Mouse (Mus musculus) ES-Bruce4 (cell line): ENCODE measurements at regions not wholly inside any gene's neighbourhood (a gene's known extent, or its start where the extent isn't known, plus 50 kb on each side); places are given as distances from the start of the nearest gene placed in this dataset.

ENCODE experiments used
- H3K27ac ChIP-seq: 2 replicates; pipeline ENCODE4 v1.5.1; 2012; ENCODE audit warnings: low read length, inconsistent platforms; ENCODE audit not compliant: insufficient read depth
- H3K27me3 ChIP-seq: 2 replicates; pipeline ENCODE4 v1.6.1; 2012; ENCODE audit warnings: mild to moderate bottlenecking, low read length, inconsistent platforms; ENCODE audit not compliant: control insufficient read depth, poor library complexity, insufficient read depth, severe bottlenecking
- H3K36me3 ChIP-seq: 2 replicates; pipeline ENCODE4 v1.6.1; 2012; ENCODE audit warnings: inconsistent platforms, mild to moderate bottlenecking, low read length, moderate library complexity; ENCODE audit not compliant: control insufficient read depth, poor library complexity, insufficient read depth, severe bottlenecking
- H3K4me1 ChIP-seq: one replicate; pipeline ENCODE4 v1.8.1; 2011; ENCODE audit warnings: low read length; ENCODE audit not compliant: control insufficient read depth, insufficient read depth
- H3K4me3 ChIP-seq: 2 replicates; pipeline ENCODE4 v1.5.1; 2011; ENCODE audit warnings: low read depth, mild to moderate bottlenecking, low read length
- H3K9ac ChIP-seq: 2 replicates; pipeline ENCODE4 v1.6.1; 2012; ENCODE audit warnings: low read depth, mild to moderate bottlenecking, inconsistent platforms; ENCODE audit not compliant: poor library complexity, severe bottlenecking
- H3K9me3 ChIP-seq: replicated peaks from 2 replicates; pipeline ENCODE4 v1.6.1; 2012; ENCODE audit warnings: mild to moderate bottlenecking, low read length, inconsistent platforms; ENCODE audit not compliant: control insufficient read depth, poor library complexity, insufficient read depth, severe bottlenecking
- CTCF ChIP-seq: IDR thresholded peaks from one replicate; pipeline ENCODE4 v1.8.1; 2011; ENCODE audit warnings: low read depth, low read length
- EP300 ChIP-seq: IDR thresholded peaks from 2 replicates; pipeline ENCODE4 v1.6.1; 2011; ENCODE audit warnings: low read depth, low read length; ENCODE audit not compliant: insufficient read depth
- POLR2A ChIP-seq: IDR thresholded peaks from one replicate; pipeline ENCODE4 v1.8.1; 2011; ENCODE audit warnings: low read length; ENCODE audit not compliant: insufficient read depth

DNA sequence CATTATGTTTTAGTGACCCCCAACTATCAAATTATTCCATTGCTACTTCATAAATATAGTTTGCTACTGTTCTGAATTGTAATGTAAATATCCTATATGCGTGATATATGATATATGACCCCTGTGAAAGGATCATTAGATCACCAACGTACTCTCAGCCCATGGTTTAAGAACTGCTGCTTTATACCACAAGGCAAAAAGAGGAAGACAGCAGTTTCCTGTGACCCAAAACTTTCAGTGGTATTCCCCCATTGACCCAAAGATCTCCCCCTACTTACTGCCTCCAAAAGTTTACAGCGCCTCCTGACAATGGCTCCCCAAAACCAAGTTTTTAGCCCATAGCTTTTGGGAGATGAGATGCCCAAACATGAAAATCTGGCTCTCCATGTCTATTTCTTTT, 177.8 kb upstream of the Ghitm start:
- no peaks in the 10 kb centered on the region for H3K27me3 ChIP-seq
- no peak for TF ChIP-seq POLR2A
- no peak for TF ChIP-seq EP300
- no peak for TF ChIP-seq CTCF
- H3K9ac ChIP-seq: no peak overlapping the region
- no peaks in the 10 kb centered on the region for H3K36me3 ChIP-seq
- H3K4me1 ChIP-seq: no peaks in the 10 kb centered on the region
- H3K27ac ChIP-seq: no peak overlapping the region
- no peak overlapping the region for H3K4me3 ChIP-seq
- no peaks in the 10 kb centered on the region for H3K9me3 ChIP-seq

DNA sequence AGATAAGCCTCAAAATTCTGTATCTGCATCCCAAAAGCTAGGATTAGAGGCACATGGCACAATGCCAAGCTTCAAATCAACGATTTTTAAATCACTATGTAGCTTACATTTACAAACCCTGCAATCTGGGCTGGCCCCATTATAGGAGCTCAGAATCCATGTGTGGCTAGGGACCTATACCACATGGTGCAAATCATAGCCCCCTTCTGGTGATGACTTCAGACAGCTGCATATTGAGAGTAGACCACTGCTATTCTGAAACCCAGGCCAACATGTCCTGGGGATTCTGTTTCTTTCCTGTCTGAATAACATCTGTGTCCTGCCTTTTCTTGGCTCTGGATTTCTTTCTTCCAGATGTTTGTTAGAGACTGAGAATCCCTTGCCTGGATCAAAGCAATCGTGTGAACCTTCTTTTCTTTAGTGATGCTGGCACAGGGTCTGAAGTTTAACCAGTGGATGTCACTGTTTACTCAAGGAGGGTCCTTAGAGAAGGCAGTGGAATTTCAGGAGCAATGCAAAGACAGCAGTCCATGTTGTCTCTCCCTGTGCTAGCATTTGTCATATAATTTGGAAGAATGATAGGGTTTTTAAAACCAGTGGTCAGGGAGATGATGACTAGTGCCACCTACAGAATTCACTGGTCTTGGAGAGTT, 171.7 kb upstream of the Ghitm start:
- H3K9ac ChIP-seq: no peak overlapping the region
- H3K27ac ChIP-seq: no peak overlapping the region
- H3K36me3 ChIP-seq: no peaks in the 10 kb centered on the region
- TF ChIP-seq CTCF (no peak), EP300 (no peak), POLR2A (no peak)
- H3K4me1 ChIP-seq: no peaks in the 10 kb centered on the region
- H3K9me3 ChIP-seq: no peaks in the 10 kb centered on the region
- no peak overlapping the region for H3K4me3 ChIP-seq
- no peaks in the 10 kb centered on the region for H3K27me3 ChIP-seq

DNA sequence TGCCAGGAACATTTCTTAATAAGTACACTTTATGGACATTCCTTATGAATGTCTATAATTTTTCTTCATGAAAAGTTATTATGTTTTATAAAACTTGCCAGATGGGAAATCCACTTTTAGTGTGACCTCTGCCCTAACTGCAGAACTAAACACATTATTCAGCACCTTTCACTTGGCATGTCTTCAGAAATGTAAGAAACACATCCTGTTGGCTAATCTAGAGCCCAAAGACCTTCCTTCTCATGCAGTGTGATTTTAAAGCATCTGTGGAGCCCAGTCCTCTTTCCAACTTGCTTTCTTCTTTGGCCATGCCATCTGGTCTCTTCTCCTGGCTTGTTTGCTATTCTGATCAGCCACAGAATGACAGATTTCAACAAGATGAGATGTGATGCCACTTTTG, 163.6 kb upstream of the Ghitm start:
- H3K4me1 ChIP-seq: no peaks in the 10 kb centered on the region
- no peak overlapping the region for H3K4me3 ChIP-seq
- H3K36me3 ChIP-seq: no peaks in the 10 kb centered on the region
- no peaks in the 10 kb centered on the region for H3K27me3 ChIP-seq
- no peak overlapping the region for H3K9ac ChIP-seq
- no peak overlapping the region for H3K27ac ChIP-seq
- no peaks in the 10 kb centered on the region for H3K9me3 ChIP-seq
- no peak for TF ChIP-seq POLR2A
- no peak for TF ChIP-seq EP300
- no peak for TF ChIP-seq CTCF

DNA sequence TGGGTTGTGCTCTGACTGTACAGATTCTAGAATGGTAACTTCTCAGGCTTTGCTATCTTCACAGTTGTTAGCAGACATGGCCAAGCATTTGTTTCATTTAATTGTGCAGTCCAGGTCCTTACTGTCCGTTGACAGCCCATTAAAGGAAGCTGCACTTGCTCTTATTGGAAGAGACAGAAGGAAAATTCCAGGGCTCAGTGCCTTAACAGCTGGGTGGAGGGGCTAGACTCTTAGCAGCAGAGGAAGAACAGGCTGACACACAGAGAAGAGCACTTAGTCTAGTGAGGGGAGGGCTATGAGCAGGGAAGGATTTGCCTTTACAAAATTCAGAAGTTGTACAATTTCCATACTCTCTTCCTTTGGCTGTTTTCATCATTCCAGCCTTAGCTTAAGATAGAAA, 161.5 kb upstream of the Ghitm start:
- Histone ChIP-seq H3K4me1 (no peaks in the 10 kb centered on the region), H3K9me3 (no peaks in the 10 kb centered on the region), H3K9ac (no peak overlapping the region), H3K4me3 (no peak overlapping the region), H3K36me3 (no peaks in the 10 kb centered on the region), H3K27me3 (no peaks in the 10 kb centered on the region), H3K27ac (no peak overlapping the region)
- no peak for TF ChIP-seq POLR2A
- no peak for TF ChIP-seq CTCF
- TF ChIP-seq EP300: no peak

DNA sequence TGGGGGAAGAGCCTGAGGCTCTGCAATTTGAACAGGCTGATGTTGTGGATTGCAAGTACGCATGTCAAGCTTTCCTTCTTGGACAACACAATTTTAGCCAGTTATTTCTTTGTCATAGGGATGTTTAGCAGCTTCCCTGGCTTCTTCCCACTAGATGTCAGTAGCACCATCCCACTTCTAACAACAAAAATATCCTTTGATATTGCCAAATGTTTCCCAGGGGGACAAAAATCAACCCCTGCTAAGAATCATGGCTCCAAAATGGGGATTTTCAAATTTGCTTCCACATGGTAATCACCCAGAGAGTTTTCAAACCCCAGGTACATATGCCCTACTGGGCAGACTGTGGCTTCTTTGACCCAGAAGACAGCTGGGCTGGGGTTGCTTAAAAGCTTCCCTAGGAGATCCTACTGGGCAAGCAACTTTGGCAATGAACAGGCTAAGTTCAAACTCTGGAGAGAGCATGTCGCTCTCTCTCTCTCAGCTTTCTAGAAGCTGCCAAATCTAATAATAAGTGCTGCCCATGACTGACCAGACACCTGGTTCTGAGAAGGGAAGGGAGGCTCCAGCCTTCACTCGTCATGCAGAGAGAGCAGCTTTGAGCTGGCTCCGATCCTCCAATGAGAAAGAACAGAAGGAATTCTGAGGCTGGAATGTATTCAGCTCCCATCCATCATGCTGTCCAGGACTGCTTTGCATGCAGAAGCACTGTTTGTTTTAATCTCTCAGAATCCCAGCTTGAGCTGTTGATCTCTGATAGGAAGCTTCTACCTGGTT, 157.2 kb upstream of the Ghitm start:
- no peak for TF ChIP-seq CTCF
- TF ChIP-seq POLR2A: no peak
- no peak for TF ChIP-seq EP300
- H3K4me1 ChIP-seq: no peaks in the 10 kb centered on the region
- H3K9ac ChIP-seq: no peak overlapping the region
- no peak overlapping the region for H3K4me3 ChIP-seq
- H3K27me3 ChIP-seq: no peaks in the 10 kb centered on the region
- H3K27ac ChIP-seq: no peak overlapping the region
- no peaks in the 10 kb centered on the region for H3K36me3 ChIP-seq
- no peaks in the 10 kb centered on the region for H3K9me3 ChIP-seq

DNA sequence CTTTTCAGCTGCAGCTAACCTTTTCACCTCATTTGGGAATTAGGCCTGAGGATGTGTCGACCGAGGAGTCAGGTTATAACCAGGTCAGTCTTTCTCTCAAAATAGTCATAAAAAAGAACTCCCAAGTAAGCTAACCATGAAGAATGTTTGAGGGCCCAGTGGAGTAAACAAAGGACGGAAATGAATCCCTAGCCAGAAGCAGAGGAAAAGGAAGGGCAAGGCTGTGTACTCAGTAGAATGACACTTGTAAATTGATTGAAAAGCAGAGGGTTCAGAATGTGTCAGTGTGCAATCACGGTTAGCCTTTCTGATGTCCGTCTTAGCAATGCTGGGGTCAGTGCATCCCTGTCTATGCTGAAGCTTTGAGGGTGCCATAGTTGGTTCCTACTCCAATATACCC, 149.3 kb upstream of the Ghitm start:
- H3K36me3 ChIP-seq: no peaks in the 10 kb centered on the region
- no peaks in the 10 kb centered on the region for H3K27me3 ChIP-seq
- TF ChIP-seq CTCF (no peak), POLR2A (no peak), EP300 (no peak)
- H3K4me1 ChIP-seq: no peaks in the 10 kb centered on the region
- H3K9me3 ChIP-seq: no peaks in the 10 kb centered on the region
- H3K9ac ChIP-seq: no peak overlapping the region
- H3K27ac ChIP-seq: no peak overlapping the region
- H3K4me3 ChIP-seq: no peak overlapping the region
